Mouse (Mus musculus) T-helper 17 cell (primary cell): ENCODE measurements around the gene Bsdc1.

ENCODE experiments used
- in situ Hi-C, 2 experiments: fragments of 300-600 bp; cut with MboI, MseI; formaldehyde crosslinking; loops; 1 replicate in 1 of 2; 2 replicates in 1 of 2; pipeline ENCODE4 v1.15.1; 2025; ENCODE audit warnings: high pct_unique_total_duplicates in 2 of 2

Bsdc1 gene

DNA sequence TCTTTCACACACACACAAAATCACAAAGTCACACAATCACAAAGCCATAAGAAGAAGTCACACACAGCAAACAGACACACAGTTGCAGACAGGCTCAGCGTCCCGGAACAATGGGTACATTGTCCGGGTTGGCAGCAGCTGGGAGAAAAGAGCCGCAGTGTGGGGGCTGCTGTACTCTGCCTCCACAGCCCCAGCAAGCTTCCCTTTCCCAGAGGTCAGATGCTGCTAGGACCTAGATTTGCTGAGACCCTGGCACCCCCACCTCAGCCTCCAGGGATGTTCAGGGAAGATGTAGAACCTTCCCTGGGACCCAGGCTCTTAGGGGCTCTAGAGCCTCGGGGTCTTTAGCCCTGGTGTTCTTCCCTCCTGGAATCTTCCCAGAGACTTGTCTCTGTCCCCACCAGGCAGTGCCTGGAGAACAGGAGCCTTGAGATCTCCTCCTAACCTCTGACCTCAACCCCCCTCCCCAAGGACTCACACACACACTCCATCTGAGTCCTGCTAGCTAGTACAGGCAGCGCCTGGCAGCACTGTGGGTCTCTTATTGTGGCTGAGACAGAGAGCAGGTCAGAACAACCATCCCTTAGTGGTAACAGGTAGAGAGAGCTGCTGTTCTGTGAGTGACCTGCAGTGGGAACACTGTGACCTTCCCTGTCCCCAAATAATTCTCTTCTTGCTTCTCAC is 50.2 kb downstream of the Bsdc1 start:
- in situ Hi-C loops, result no loop called here

DNA sequence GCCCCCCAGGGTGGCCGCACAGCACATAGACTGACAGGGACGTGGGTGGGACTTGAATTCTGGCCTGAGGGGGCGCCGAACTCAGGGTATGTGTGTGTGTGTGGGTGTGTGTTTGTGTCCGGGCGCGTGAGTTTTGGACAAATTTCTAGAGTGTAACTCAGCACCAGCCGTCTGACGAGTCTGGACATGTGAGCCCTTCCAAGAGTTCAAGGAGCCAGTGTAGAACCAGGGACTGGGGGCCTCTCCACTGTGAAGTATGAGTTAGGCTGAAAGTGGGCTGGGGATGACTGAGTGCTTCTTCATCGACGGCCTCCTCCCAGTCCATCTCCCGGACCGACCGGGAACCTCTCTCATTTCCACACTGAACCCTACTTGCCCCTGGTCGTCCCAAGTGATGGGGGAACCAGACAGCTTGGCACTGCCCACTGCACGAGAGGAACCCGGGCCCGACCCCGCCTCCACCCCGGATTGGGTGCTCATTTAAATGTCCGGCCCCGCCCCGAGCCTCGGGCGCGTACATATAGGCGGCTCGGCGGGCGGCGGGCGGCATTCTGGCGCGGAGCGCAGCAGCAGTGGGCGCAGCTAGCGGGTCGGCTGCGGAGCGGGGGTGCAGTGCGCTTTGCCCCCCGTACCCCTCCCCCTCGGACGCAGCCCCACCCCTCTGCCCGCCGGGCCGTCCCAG is 51.8 kb downstream of the Bsdc1 start, which contains the start of gene Marcksl1:
TSS of gene Marcksl1 (plus strand) at position 496 of the 682 bp plus-strand sequence.
- in situ Hi-C loops, result no loop called here

DNA sequence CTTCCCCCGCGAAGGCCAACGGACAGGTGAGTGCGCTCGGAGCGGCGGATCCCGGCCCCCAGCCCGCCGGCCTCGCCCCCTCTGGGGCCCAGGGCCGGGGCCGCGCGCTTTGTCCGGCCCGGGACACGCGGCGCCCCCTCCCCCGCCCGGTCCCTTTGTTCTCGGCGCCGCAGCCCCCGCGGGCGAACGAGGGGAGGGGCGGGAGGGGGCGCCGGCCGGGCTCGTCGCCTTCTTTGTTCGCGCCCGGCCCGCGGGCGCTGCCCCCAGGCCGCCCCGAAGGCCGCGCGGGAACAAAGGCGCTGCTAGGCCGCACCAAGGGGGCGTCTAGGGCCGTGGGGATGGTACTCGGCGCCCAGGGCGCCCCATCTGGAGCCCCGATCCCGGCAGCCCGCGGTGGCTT is 52.5 kb downstream of the Bsdc1 start:
- in situ Hi-C loops, result no loop called here

DNA sequence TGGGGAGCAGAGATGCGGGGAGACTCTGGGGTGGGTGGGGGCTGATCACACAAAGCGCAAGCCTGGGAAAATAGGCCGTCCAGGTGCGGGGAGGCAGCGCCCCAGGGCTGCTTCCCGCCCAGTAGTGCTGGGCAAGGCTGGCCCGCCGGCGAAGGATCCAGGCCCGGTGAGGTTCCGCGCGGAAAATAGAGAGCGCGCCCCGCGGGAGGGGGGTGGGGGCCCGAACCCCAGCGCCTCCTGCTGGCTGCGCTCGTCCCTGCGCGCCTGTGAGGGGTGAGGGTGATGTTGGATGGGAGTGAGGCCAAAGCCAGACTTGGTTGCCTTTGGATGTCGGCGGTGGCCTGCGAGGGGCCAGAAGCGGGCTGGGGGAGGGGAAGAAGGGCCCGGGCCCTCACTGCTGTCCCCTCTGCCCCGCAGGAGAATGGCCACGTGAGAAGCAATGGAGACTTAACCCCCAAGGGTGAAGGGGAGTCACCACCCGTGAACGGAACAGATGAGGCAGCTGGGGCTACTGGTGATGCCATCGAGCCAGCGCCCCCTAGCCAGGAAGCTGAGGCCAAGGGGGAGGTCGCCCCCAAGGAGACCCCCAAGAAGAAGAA is 53.0 kb downstream of the Bsdc1 start:
- in situ Hi-C loops, result no loop called here

DNA sequence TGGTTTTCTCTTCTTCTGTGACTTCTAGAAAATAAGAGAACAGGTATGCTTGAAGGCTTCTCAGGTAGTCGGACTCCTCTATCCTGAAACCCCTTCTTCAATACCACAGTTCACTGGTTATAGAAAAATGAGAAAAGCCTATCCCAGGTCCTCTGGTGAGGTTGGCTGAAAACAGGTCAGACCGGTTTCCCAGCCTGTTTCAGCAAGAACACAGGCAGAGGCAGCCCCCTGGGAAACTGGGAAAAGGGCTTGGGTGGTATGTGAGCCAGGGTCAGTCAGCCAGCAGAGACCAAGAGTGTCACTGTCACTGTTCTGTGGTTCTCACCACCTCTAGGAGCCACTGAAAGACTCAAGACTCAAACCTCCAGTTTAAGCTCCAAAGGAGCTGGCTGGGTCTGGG is 55.5 kb downstream of the Bsdc1 start:
- in situ Hi-C loops, result no loop called here

DNA sequence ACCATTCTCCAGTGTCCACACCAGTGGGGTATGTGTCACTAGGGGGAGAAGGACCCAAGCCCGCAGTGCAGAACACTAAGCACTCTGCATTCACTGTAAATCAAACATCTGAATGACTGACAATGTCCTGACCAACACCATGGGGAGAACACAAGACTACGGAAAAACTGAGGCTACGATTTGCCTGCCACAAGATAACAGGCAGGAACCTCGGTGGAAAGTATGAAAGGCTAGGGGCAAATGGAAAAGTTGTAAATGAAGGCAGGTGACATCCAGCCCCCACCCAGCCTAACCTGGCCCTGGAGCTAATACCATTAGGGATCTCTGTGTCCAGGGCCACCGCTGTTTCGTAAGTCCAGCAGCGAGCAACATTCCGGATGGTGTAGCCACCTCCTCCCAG is 57.1 kb downstream of the Bsdc1 start:
- in situ Hi-C loops, result no loop called here

DNA sequence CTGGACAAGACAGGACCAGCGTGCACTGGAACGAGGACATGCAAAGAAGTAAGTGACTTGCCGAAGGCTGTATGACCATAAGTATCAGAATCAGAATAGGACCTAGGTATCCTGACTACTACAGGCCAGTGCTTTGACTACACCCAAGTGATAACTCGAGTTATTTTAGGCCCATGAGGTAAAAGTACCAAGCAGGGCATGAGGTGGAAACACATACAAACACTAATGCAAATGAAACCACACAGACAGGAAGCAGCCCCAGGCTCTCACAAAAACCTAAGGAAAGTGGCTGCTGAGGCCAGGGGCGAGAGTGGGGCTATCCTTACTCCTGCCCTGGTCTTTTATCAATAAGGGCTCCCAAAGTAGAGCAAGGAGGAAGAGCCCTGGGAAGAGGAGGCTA is 64.0 kb downstream of the Bsdc1 start:
- in situ Hi-C loops, result loop anchor here in 1 of 2 experiments (25.0 kb wide), 1 partner anchor 1387 kb away; the partner anchor contains the start of gene Laptm5

DNA sequence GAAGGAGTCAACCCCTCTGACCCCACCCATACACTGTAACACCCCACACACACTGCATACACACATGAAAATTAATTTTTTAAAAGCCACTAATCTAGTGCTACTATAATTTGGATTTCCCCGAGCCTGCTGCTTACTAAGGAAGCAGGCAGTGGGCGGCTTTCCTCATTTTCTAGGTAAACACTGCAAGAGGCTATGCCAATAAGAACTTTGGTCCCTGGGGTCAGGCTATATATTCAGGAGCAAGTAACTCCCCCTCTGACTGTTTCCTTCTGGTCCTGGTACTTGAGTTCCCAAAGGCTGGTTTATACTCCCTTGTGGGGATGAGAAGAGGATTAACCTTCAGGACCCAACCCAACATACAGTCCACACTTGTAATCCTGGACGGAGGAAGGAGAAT is 64.5 kb downstream of the Bsdc1 start:
- in situ Hi-C loops, result loop anchor here in 1 of 2 experiments (25.0 kb wide), 1 partner anchor 1386 kb away; the partner anchor contains the start of gene Laptm5

DNA sequence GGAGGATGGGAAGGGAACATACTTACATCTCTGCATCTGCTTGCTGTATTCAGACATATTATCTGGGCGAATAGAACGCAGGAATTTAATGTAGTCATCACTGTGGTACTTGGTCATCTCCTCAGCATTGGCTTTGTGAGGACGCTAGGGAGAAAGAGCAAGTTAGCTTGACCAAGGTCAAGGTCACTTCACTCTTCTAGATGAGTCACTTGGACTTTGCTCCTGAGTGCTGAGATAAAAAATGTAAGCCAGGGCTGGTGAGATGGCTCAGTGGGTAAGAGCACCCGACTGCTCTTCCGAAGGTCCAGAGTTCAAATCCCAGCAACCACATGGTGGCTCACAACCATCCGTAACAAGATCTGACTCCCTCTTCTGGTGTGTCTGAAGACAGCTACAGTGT is 67.5 kb downstream of the Bsdc1 start:
- in situ Hi-C loops, result loop anchor here in 1 of 2 experiments (25.0 kb wide), 1 partner anchor 1383 kb away; the partner anchor contains the start of gene Laptm5
